Mouse (Mus musculus) kidney, postnatal 14 days (tissue): Measurements from ENCODE around the gene Slc16a13.
A peak's percentile ranks its signal among the peaks of the same experiment; 100 is the strongest.

Source experiments
- DNase-seq: peaks from one replicate; pipeline ENCODE4 v3.0.0; 2022; ENCODE audit warnings: mixed read lengths

Gene Slc16a13

GRCm38 (mm10) chr11:70210681-70211080 lies 10.2 kb downstream of the Slc16a13 start:
- DNase-seq = no peak

GRCm38 (mm10) chr11:70208778-70209388 lies 12.0 kb downstream of the Slc16a13 start:
- DNase-seq = no peak

- no peak for DNase-seq
Measured at GRCm38 (mm10) chr11:70207283-70207682, 13.6 kb downstream of the Slc16a13 start.

- no peak for DNase-seq
Measured at GRCm38 (mm10) chr11:70206801-70207200, 14.1 kb downstream of the Slc16a13 start.

GRCm38 (mm10) chr11:70201691-70202090 lies 19.2 kb downstream of the Slc16a13 start:
- peak; percentile 91 for DNase-seq

GRCm38 (mm10) chr11:70200036-70200608 lies 20.7 kb downstream of the Slc16a13 start:
- DNase-seq = no peak

GRCm38 (mm10) chr11:70199107-70199506 lies 21.8 kb downstream of the Slc16a13 start:
- no peak for DNase-seq

GRCm38 (mm10) chr11:70198332-70198731 lies 22.5 kb downstream of the Slc16a13 start:
- no peak for DNase-seq

- DNase-seq = no peak
Measured at GRCm38 (mm10) chr11:70193354-70194285, 27.2 kb downstream of the Slc16a13 start.

GRCm38 (mm10) chr11:70192157-70192556 lies 28.7 kb downstream of the Slc16a13 start:
- DNase-seq = no peak

GRCm38 (mm10) chr11:70191188-70191587 lies 29.7 kb downstream of the Slc16a13 start:
- DNase-seq = no peak

- DNase-seq = peak; percentile 42
Measured at GRCm38 (mm10) chr11:70189319-70190134, 31.3 kb downstream of the Slc16a13 start.

- DNase-seq = no peak
Measured at GRCm38 (mm10) chr11:70185120-70185519, 35.7 kb downstream of the Slc16a13 start.

GRCm38 (mm10) chr11:70180496-70180895 lies 40.4 kb downstream of the Slc16a13 start:
- no peak for DNase-seq

- DNase-seq = no peak
Measured at GRCm38 (mm10) chr11:70179401-70179800, 41.5 kb downstream of the Slc16a13 start.

- no peak for DNase-seq
Measured at GRCm38 (mm10) chr11:70178756-70179155, 42.1 kb downstream of the Slc16a13 start.

- no peak for DNase-seq
Measured at GRCm38 (mm10) chr11:70178311-70178710, 42.6 kb downstream of the Slc16a13 start.

- DNase-seq = no peak
Measured at GRCm38 (mm10) chr11:70177647-70178046, 43.2 kb downstream of the Slc16a13 start.

- DNase-seq = peak; percentile 67
Measured at GRCm38 (mm10) chr11:70174491-70174890, 46.4 kb downstream of the Slc16a13 start.

GRCm38 (mm10) chr11:70172298-70172697 lies 48.6 kb downstream of the Slc16a13 start:
- DNase-seq = no peak

- DNase-seq = peak; percentile 30
Measured at GRCm38 (mm10) chr11:70171847-70172246, 49.0 kb downstream of the Slc16a13 start.

GRCm38 (mm10) chr11:70171181-70171580 lies 49.7 kb downstream of the Slc16a13 start:
- peak; percentile 76 for DNase-seq

GRCm38 (mm10) chr11:70170291-70170690 lies 50.6 kb downstream of the Slc16a13 start:
- no peak for DNase-seq
